Mouse (Mus musculus) midbrain, embryonic 15.5 days (tissue): ENCODE measurements at regions not wholly inside any gene's neighbourhood (a gene's known extent, or its start where the extent isn't known, plus 50 kb on each side); places are given as distances from the start of the nearest gene placed in this dataset.
A peak's percentile ranks its signal among the peaks of the same experiment; 100 is the strongest.

Experiments
- ATAC-seq: fragments of 200-750 bp; cut with Nextera tagmentation; replicated peaks from 2 replicates; pipeline ENCODE4 v1.8.0; 2017; ENCODE audit warnings: moderate TSS enrichment
- H3K27ac ChIP-seq: fragments of 300-500 bp; sonication (generic); 2 replicates; pipeline ENCODE4 v1.5.1; 2015; ENCODE audit warnings: mild to moderate bottlenecking, inconsistent platforms
- H3K27me3 ChIP-seq: fragments of 300-500 bp; sonication (generic); replicated peaks from 2 replicates; pipeline ENCODE4 v1.6.1; 2015; ENCODE audit warnings: inconsistent platforms
- H3K36me3 ChIP-seq: fragments of 300-500 bp; sonication (generic); replicated peaks from 2 replicates; pipeline ENCODE4 v1.6.1; 2015; ENCODE audit warnings: inconsistent platforms
- H3K4me1 ChIP-seq: fragments of 300-500 bp; sonication (generic); 2 replicates; pipeline ENCODE4 v1.6.1; 2015; ENCODE audit warnings: inconsistent platforms
- H3K4me2 ChIP-seq: fragments of 300-500 bp; sonication (generic); 2 replicates; pipeline ENCODE4 v1.6.1; 2015; ENCODE audit warnings: inconsistent platforms, mild to moderate bottlenecking, moderate library complexity
- H3K4me3 ChIP-seq: fragments of 300-500 bp; sonication (generic); 2 replicates; pipeline ENCODE4 v1.5.1; 2015; ENCODE audit warnings: mild to moderate bottlenecking, inconsistent platforms
- H3K9ac ChIP-seq: fragments of 300-500 bp; sonication (generic); 2 replicates; pipeline ENCODE4 v1.6.1; 2015; ENCODE audit warnings: mild to moderate bottlenecking, inconsistent platforms
- H3K9me3 ChIP-seq: fragments of 300-500 bp; sonication (generic); 2 replicates; pipeline ENCODE4 v1.6.1; 2016; ENCODE audit warnings: inconsistent platforms
- WGBS: fragments of 180-500 bp; shearing (Covaris S2); methylation state at CpG from one replicate; pipeline ENCODE4 v1.1.7; 2015; ENCODE audit warnings: mixed read lengths; 5-methylcytosine and 5-hydroxymethylcytosine counted together

- 66% methylated on average over 2 of the region's 2 CpGs for WGBS
- no peaks in the 10 kb centered on the region for H3K9me3 ChIP-seq
- H3K27me3 ChIP-seq: no peaks in the 10 kb centered on the region
- H3K4me1 ChIP-seq: peaks cover 2% of the 10 kb centered on the region; the same call in 1 of the 2 replicates
- no peak overlapping the region for H3K9ac ChIP-seq
- ATAC-seq: no peak
- no peaks in the 10 kb centered on the region for H3K36me3 ChIP-seq
- no peak overlapping the region for H3K27ac ChIP-seq
- no peak overlapping the region for H3K4me2 ChIP-seq
- H3K4me3 ChIP-seq: no peak overlapping the region
These were observed 60.2 kb upstream of the Cd34 start for GRCm38 (mm10) chr1:194878440-194878839.

DNA sequence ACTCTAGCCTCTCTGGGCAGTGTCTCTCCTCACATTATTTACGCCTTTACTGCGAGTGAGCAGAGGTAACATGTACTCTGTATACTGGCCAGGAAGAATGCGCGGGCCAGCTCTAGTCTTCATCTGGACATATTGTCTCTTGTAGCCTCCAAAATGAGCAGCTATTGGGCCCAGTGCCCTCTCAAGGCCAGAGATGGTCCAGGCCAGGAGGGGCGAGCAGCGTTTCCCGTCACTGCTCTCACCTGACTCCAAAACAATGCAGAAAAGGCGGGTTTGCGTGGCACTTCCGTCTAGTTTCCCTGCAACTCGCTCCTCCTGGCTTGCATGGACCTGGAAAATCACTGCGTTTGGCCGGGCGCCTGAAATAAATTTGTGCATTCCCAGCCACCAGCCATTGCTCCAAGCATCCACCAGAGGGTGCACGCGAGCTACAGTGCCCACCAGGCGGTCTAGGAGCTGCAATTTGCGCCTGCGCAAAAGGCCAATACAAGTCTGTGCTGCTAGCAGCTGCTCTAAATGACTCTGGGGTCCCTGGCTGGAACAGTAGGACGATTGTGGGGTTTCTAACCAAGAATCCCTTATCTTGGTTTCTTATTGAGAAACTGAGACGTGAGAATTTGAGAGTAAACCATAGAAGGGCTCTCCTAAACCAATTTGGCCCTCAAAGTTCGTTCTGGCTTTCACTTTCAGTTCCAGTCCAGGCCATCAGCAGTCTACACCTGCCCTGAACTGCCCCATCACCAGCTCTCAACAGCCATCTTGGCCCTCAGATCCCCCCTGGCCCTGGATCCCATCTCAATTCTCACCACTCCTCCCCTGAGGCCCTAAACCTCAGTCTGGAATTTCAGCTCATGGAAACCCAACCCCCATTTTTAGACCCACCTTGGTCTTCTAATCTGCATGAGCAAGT lies 59.0 kb upstream of the Cd34 start:
- Histone ChIP-seq H3K9me3 (no peaks in the 10 kb centered on the region), H3K27ac (no peak overlapping the region), H3K9ac (no peak overlapping the region), H3K4me2 (peak overlapping the region; percentile 28), H3K27me3 (no peaks in the 10 kb centered on the region), H3K4me3 (0 out of 2 replicates have a peak overlapping the region, but pooled peaks have one; percentile 5), H3K36me3 (no peaks in the 10 kb centered on the region), H3K4me1 (peaks cover 2% of the 10 kb centered on the region; the same call in 1 of the 2 replicates)
- 23% methylated on average over 22 of the region's 22 CpGs for WGBS
- peak; percentile 84 for ATAC-seq

- Histone ChIP-seq H3K27ac (no peak overlapping the region), H3K4me1 (peaks cover 2% of the 10 kb centered on the region; the same call in 1 of the 2 replicates), H3K9ac (no peak overlapping the region), H3K27me3 (no peaks in the 10 kb centered on the region), H3K36me3 (no peaks in the 10 kb centered on the region), H3K4me2 (no peak overlapping the region), H3K9me3 (no peaks in the 10 kb centered on the region), H3K4me3 (no peak overlapping the region)
- ATAC-seq: no peak
These were observed 56.9 kb upstream of the Cd34 start for GRCm38 (mm10) chr1:194881556-194882223.

DNA sequence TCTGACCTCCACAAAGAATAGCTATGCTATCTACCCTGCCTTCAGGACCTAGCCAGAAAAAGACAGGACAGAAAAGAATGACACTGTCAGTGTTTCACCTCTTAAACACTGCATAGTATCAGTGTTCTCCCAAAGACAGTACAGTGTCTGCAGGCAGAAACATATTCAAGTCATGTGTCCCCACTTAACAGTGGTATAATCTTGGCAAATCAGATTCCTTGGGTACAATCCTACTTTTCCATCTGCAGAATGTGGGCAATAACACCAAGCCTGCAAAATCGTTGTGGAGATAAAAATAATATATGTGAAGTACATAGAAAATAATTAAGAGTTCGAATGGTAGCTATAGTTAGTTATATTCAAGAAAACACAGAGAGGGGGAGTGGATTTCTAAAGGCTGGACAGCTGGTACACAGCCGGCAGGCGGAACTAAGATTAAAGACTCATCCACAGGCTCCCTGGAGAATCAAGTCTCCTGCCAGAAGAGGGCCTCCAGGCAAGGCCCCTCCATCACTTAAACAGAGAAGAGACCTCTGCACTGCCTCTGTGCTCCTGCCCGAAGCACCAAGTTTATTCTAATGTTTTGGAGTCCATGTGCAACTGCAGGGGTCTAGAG lies 53.4 kb upstream of the Cd34 start:
- Histone ChIP-seq H3K4me3 (no peak overlapping the region), H3K4me1 (no peaks in the 10 kb centered on the region), H3K27ac (no peak overlapping the region), H3K4me2 (no peak overlapping the region), H3K9ac (no peak overlapping the region), H3K27me3 (no peaks in the 10 kb centered on the region), H3K36me3 (no peaks in the 10 kb centered on the region), H3K9me3 (no peaks in the 10 kb centered on the region)
- ATAC-seq: no peak
- 62% methylated on average over 5 of the region's 5 CpGs for WGBS

DNA sequence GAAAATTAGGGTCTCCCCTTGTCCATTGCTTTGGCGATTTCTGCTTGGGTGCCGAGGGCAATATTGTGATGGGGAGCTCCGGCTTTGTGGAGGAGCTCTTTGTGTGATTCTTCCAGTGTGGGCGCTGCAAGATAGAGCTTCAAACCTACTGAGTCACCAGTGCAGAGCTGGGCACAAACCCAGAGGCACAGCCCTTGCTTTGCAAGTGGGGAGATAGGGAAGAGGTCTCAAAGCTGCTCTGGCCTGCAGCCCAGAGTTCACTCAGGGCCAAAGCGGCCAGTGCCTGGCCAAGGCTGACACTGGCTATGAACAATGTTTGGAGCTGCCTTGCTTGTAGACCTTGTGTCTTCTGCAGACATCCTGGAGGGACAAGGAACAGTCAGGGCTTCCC lies 52.9 kb upstream of the Cd34 start:
- no peaks in the 10 kb centered on the region for H3K36me3 ChIP-seq
- H3K4me3 ChIP-seq: no peak overlapping the region
- no peaks in the 10 kb centered on the region for H3K9me3 ChIP-seq
- H3K9ac ChIP-seq: no peak overlapping the region
- H3K4me1 ChIP-seq: no peaks in the 10 kb centered on the region
- WGBS: 82% methylated on average over 5 of the region's 5 CpGs
- ATAC-seq: no peak
- no peak overlapping the region for H3K27ac ChIP-seq
- no peak overlapping the region for H3K4me2 ChIP-seq
- no peaks in the 10 kb centered on the region for H3K27me3 ChIP-seq
